Mouse (Mus musculus) embryo, embryonic 10.5 days (tissue): Measurements from ENCODE around the gene Trak1.
A peak's percentile ranks its signal among the peaks of the same experiment; 100 is the strongest.

ENCODE experiments used
- DNase-seq: peaks from one replicate; pipeline ENCODE4 v3.0.0-alpha.2; 2015; ENCODE audit warnings: low spot score

The Trak1 gene

DNA sequence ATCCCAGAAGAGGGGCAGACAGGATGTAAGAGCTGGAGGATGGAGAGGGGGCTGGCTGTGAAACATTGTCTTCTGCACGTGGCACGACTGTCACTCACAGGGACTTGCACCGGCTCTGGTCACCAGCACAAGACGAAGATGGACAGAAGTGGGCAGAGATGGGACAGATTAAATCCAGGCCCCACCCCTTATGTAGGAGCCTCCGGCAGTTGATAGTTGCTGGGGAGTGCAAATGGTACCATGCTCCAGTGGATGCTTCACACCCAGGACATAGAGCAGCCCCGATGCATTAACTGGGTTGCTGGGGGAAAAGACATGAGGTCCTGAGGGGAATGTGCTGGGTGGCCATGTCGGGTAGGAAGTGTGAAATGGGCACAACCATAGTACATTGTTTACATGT lies 2.1 kb upstream of the Trak1 start:
- no peak for DNase-seq

DNA sequence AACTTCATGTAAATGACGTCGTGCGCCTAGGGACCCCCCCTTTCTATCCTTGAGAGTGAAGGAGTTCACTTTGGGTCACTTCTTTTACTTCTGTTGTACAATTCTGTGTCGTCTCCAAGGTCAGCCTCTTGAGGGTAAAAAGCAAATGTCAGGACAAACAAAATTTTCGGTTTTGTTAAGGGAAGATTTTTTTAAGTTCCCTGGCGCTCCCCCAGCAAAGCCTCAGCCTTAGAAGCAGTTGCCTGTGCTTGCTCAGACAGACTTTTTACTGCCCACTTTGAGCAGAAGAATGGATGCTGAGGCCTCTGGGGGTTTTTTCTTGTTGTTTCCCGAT lies 730 bp downstream of the Trak1 start:
- DNase-seq, result peak; percentile 42

DNA sequence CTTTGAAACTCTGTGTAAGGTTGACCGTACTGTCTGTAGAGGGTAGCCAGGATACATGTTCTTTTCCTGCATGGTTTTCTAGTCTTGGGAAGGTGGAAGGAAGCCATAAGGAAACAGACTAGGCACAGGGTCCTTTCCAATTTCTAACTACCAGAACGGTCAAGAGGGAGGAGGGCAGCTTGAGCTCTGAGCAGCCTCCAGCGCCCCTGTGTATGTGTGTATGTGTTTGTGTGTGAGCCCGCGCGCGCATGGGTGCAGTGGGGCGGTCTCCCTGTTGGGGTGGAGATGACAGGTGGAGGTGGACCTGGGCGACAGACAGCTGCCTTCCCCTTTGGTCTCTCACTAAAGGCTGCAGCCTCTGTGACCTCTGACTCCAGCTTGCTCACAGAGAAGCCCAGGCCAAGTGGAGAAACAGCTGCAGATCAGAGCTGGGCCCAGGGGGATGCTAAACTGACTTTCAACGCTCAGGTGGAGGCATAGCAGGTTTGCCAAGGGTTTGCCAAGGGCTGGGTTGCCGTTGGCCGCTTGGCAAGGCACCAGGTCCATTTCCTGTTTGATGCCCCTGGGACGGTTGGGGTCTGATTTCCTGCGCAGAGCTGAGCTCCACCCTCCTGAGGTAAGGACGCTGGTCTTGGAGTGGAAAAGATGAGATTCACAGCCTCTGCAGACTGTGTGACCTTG lies 1.2 kb downstream of the Trak1 start:
- peak; percentile 49 for DNase-seq

DNA sequence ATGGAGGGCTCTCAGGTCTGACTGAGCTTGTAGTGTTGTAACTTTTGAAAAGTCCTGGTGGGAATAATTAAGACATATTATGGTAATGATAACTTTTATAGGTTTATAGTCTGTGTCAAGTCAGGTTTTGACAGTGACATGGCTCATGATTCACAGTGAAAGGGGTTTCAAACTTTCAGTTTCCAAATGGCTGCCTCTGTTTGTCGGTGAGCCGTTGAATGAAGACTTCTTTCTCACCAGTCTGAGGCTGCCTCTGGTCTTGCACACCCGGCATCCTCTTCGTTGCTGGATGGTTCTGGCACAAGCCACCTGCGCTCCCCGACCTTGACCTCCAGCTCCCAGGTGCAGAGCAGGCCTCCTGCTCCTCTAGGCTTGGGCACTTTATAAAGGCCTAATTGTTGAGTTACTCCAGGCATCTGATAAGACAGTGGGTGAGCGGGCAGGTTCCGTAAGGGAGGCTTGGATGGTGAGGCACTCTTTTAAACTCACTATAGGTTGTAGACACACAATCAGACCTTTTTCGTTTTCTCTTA lies 2.0 kb downstream of the Trak1 start:
- no peak for DNase-seq

DNA sequence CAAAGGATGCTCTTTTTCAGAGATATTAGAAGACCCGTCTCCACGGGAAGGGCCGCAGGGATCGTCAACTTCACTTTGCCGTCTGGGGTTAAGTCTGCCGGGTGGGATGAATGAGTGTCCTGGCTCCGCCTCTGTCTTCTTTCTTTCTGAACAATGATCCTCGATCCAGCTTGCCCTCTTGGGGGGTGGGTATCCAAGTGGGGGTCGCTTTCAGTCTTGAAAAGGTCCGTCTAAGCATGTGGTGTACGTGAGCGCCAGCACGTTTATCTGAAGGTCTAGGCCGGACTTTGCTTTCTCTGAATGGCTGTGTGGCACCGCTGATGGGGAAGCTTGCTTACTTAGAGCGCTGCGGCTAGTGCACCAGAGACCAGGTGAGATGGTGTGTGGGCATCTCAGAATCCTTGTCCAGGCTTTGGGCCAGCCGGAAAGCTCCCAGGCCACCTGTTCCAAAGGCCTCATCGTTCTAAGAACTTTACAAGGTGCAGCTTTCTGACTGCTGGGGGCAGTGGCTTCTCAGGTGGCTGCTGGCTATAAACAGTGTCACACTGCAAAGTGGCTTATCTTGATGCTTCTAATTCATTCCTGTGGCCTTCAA lies 2.8 kb downstream of the Trak1 start:
- DNase-seq, result peak; percentile 73

DNA sequence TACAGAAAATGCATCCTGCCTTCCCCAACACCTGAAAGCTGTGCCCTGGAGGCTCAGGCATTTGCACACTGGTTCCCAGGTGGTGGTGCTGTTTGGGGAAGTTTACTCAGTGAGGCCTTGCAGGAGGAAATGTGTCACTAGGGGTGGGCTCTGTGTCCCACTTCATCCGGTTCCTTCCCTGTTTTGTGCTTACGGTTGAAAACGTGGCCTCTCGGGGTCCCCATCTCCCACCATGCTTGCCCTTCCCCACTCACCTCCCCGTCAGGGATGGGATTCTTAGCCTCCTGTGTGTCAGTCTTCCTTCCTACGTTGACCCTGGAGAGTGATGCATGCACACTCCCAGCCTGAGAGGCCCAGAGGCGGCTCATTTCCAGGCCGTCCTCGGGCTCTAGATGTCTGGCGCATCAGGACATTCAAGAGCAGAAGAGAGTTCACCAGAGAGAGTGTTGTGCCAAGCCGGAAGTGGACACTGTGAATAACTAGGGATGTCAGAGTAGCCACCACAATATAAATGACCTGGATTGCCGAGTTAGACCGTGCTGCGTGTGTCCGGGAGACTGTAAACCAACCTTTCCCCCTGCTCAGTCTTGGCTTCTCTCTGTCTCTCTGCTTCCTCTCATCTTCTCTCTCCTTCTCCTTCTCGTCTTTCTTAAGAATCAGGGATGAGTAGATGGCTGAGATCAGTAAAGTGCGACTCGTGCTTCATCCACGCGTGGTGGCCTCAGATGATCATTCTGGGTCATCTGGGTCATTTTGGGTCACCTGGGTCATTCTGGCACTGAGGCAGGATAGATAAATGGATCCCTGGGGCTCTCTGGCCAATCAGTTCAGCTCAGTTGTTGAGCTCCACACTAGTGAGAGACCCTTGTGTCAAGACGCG lies 4.0 kb downstream of the Trak1 start:
- no peak for DNase-seq

DNA sequence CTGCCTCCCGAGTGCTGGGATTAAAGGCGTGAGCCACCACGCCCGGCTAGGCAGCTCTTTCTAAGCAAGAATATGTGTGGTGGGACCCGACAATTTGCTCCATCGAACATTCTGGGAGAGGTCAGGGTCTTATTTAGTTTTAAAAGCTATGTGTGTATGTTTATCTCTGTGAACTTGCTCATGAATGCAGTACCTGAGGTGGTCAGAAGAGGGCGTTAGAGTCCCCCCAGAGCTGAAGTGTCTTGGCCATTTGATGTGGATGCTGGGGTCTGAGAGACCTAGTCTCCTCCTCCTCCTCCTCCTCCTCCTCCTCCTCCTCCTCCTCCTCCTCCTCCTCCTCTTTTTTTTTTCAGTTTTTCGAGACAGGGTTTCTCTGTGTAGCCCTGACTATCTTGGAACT lies 5.2 kb downstream of the Trak1 start:
- DNase-seq, result no peak

DNA sequence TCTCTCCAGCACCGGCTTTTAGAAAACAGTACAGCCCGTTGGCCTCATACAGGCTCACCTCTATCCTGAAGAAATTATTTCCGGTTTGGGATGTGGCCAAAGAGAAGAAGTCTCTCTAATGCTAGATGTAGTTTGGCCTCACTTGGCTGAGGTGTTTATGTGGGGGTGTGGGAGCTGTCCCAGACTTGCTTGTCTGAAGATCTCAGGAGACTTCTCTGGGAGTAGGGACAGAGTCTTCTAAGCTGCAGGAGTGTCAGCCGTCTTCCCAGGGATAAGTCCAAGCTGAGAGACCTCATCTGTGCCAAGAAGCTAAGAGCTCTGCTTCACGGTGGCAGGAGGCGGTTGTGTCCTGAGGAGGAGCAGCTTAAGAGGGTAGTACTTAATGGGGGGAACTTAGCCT lies 5.8 kb downstream of the Trak1 start:
- DNase-seq, result no peak

DNA sequence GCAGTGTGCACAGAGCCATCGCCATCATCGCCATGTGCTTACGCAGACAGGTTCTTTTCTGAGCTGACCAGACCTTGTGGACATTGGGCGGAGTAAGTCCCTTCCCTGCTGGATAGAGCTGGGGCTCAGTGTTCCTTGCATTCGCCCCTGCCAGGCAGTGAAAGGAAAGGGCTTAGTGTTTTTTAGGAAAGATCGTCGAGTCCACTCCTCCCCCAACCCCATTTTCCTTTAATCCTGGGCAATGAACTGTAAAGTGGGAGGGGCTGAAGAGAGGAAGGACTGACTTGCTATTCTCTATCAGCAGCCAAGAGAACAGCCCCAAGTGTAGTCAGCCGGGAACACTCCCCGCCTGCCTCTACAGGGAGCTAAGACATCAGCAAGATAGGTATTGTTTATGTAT lies 6.4 kb downstream of the Trak1 start:
- peak; percentile 79 for DNase-seq

DNA sequence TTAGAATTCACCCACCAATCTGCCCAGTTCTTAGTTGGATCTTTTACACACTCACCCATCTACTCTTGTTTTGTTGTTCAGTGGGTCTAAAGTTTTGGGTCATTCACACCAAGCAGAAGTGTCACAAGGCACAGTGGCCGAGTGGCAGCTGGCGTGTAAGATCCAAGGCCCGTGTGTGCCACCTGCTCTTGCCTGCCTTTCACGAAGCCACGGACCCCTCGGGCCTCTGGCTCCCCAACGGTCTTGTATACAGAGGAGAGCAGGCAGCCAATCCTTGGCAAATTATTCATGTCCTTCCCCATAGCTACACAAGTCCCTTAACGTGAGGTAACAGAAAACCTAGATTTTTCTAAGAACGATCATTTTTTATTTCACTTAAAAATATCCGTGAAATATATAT lies 7.2 kb downstream of the Trak1 start:
- no peak for DNase-seq

DNA sequence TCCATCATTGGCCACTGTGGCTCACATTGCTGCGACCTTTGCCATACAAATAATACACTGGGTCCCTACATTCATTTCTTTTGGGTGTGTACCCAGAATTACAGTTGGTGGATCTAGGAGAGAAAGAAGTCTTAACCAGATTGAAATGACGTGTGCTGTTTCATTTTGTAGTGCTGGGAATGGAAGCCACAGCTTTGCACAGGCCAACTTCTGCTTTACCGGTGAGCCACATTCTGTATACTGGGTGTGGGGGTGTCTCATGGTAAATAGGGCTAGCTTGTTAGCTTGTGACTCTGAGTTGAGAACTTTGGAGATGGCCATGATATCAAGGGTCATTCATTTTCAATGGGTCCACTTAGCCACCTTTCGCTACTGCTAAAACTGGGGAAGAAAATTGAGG lies 8.2 kb downstream of the Trak1 start:
- no peak for DNase-seq

DNA sequence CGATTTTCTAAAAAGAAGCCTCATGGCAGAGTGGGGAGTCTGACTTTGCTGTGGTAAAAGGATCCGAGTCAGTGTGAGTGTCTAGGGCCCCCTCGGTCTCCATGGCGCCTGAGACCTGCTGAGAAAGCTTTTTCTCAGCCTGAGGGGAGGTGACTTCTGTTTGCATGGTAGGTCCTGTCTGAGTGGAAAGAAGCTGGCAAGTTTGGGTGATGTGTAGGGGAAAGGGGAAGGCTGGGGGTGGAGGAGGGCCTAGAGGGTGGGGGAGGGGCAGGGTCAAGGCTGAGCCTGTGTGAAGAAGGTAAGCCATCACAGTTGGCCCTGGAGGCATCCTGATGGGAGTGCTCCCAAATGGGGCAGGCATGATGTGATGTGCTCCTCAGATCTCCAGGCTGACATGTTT lies 12.0 kb downstream of the Trak1 start:
- no peak for DNase-seq

DNA sequence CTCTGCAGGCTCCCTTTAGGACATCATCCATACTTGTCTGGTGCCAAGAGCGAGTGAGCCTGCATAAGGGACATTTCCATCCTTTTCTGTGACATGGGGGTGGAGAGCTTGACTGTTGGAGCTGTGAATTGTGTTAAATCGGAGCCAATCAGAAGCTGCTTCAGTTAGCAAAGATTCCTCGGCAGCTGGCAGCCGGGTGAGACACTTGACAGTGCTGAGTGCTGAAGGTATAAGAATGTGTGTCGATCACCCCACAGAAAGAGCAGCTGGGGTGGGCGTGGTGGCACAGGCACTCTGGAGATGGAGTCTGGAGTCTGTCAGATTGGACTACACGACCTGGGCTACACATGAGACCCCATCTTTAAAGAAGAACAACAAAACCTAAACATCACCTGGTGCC lies 13.2 kb downstream of the Trak1 start:
- no peak for DNase-seq

DNA sequence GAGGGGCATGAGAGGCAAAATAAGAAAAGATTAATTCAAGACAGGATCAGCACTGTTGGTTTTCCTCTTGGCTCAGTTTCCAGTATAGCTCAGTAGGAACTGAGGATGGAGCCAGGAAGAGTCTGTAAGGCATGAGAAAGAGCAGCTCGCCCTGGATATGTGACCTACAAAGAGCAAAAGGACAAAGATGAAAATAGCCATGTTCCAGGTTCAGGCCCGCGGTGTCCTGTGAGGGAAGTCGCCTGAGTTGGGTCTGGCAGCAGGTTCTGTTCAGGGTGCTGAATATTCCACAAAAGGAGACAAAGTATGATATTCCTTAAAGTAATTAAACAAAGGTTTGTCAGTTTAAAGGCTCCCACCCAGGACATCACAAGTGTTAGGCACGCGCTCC lies 14.5 kb downstream of the Trak1 start:
- no peak for DNase-seq

DNA sequence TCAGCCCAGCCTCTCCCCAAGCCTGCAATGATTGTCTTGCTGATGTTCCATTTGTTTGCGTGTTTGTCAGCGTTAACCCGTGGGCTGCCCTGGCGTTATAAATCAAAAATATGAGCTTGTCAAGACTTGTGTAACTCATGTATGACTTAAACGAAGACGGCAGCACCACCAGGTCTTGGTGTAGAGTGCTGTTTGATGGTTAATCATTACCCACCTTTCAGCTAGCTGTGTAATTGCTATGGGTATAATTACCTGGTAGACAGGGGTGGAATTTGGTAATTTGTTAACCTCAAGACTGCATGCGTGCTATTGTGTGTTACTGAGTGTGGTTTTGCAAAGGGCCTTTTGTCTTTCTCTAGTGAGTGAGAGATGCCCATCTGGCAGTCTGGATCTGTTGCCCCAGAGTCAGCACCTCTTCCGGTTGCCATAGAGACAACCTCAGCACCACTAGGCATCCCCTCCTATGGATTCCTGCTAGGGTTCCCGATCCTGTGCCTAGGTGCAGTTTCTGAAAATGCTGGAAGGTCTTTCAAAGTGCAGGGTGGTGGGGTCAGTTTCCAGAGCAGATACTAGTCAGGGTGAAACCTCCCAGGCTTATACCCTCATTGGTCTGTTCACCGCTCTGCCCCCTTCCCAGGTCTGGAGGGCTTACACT lies 15.1 kb downstream of the Trak1 start:
- DNase-seq, result peak; percentile 67

DNA sequence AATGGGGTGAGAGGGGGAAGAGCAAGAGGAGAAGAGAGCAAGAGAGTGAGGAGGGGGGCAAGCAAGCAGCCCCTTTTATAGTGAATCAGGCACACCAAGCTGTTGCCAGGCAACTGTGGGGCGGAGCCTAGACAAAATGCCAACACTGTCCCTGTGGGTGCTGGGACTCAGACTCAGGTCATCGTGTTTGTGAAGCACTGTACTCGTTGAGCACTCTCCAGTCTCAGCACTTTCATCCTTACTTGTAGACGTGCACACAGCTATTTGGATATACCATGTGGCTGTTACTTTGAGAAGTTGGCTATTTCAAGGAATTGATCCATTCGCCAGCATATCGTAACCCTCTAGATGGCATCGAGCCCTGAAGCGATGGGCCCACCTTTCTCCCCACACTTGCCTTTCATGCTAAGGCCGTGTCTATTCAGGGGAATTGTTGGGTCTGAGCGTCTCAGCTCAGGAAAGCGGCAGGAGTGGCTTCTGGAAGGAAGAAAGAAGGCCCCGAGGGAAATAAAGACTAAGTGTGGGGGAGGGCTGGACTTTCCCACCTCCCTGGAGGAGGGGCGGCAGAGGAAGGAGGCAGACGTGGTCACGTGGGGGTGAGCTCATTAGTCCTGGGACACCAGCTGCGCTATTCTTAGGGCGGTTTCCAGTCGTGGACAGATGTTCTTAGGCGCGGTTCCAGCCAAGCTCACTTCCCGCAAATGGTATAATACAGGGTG lies 16.5 kb downstream of the Trak1 start:
- peak; percentile 92 for DNase-seq

DNA sequence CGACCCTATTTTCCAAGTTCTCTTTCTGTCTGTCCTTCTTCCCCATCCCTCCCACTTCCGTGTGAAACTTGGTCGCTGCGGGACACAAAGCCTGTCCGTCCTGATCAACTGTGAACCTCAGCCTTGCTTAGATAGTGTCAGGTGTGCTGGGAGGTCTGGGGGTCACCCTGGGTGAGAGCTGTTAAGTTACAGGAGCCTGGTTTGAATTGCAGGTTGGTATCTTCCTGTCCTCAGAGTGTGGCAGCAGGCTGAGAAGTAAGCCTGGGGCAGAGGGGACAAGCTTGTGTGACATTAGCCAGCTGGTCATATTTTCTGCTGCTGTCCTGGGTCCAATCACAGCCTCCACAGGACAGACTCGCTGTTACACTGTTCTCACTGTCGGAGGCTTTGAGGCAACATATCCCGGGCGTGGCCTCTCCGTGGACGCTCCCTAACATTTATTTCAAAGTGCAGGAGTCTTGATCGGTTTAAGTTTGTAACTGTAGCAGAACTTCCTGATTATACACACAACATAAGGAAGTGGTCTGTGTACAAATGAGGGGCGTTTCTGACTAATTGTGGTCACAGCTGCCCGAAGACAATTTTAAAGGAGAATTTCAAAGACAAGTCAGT lies 17.3 kb downstream of the Trak1 start:
- peak; percentile 52 for DNase-seq

DNA sequence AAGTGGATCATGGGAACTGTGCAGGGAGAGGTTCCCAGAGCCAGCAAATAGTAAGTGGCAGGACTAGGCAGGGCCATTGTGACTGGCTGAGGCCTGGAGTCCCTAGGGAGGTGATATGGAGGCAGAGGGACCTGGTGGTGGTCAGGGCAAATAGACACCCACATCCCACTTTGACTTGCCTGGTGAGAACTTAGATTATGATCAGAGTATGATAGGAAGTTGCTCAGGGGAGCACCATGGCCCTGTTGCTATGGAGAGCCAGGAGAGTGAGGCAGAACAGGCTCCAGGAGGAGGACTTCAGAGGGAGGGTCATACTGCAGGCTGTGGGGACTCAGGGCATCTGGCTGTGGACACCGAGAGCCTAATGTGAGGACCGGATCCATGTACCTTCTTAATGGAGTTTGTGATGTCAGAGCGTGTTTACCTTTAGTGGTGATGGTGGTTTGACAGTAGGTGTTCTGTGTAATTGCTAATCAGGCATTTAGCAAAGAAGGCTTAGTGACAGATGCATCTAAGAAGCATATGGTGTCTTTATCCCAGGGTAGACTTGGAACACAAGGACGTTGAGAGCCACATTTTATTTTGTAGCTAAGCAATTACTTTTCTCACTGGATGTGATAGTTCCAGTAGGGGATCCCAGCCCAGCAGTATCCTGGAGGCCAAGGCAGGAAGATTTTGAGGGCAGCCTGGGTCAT lies 18.7 kb downstream of the Trak1 start:
- DNase-seq, result no peak

DNA sequence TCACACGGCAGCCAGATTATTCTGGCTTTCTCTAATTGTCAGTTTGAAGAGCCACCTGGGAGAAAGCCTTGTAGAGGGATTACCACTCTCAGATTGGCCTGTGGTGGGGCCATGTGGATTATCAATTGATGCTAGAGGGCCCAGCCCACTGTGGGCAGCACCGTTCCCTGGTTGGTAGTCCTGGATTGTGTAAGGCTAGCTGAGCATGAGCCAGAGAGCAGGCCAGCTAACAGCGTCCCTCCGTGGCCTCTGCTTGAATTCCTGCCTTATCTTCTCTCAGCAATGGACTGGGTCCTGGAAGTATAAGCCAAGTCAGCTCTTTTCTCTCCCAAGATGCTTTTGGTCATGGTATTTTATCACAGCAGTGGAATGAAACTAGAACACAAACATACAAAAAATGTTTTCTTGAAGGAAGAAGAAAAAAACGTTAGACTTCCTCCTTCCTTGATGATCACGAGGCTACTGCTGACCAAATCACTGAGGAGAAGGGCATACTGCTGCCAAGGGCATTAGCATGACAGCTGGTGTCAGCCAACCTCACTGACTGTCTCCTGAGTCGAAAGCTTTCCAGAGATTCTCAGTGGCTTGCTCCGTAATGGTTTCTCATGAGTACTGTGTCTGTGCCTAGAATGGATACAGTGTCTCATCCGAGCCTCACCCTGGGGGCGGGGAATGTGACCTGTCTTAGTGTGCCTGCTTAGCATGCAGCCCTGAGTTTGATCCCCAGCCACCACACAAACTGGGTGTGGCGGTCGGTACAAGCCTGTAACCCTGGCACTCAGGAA lies 19.5 kb downstream of the Trak1 start:
- DNase-seq, result no peak

DNA sequence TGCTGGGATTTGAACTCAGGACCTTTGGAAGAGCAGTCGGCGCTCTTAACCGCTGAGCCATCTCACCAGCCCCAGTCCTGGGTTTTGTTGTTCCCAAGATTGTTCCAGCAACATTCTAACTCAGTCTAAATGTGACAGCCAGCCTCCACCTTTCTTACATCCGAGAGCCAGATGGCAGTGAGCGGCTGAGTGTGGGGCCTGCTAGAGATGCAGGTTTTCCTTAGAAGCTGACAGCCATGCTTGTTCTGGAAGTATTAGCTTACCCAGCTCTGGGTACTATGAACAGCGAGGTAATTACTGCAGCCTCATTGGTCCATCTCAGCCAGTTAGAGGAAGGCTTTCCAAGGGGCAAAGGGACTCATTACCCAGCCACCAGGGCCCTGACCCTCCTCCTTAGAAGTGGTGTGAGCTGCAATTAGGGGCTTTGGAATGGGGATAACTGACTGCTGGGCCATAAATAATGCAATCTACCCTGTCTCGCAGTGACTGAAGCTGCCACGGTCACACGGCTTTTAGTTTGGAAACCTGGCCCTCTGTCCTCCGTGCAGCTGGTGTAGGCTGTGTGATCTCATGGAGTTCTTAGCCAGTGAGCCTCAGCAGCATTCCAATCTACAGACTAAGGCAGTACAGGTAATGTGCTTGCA lies 22.1 kb downstream of the Trak1 start:
- peak; percentile 72 for DNase-seq
